Mouse (Mus musculus) granulocyte monocyte progenitor cell, adult 5-6 weeks (primary cell): Measurements from ENCODE around the gene Olfr829. TPM values are rescaled to one million over a fixed set of nuclear protein-coding genes. Genes with fewer than 3 reads are reported as not detected.
"Not testable (repeated sequence)": the region's sequence is repeated elsewhere in the genome, so short reads cannot be mapped to it uniquely, and the experiment has no call there.

Source experiments
- ATAC-seq: replicated peaks from 2 replicates; pipeline ENCODE4 v1.8.0; 2016; ENCODE audit warnings: mild to moderate bottlenecking, moderate TSS enrichment, inconsistent platforms; ENCODE audit not compliant: poor library complexity, severe bottlenecking
- total RNA-seq, 2 experiments: library from RNA; stranded (forward) in 1 of 2; stranded (reverse) in 1 of 2; fragments of 200-712, 200-1000 nt in 1 of 2; fragments of >200 nt in 1 of 2; fragmentation: Nextera tagmentation in 1 of 2; gene quantifications; 2 replicates each; pipeline ENCODE4 v1.2.3; 2014 to 2017

Olfr829 gene
- total RNA-seq (2014; fragmentation: Nextera tagmentation) (not detected in 2 replicates), total RNA-seq (2017) (not detected in 2 replicates)

DNA sequence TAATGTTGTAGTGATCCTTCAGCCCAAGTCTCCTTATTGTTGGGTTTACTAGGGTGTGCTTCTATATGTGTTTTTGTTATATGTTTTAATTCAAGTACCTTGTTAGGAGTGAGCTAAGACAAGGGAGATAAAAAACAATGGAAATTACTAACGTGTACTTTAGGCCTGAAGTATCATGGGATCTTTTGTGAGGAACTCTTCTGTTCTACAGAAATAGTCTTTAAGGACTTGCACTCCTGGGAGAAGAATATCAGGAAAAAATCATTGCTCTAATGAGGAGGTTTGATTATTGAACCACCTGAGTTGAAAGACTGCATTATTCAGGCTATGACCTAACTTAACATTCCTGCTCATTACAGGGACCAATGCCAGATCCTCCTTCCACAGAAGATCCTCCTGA is at the start of gene Olfr829:
Gene Olfr829, plus strand, starts transcription at position 301 of the 400 bp plus-strand sequence.
- ATAC-seq: no peak

DNA sequence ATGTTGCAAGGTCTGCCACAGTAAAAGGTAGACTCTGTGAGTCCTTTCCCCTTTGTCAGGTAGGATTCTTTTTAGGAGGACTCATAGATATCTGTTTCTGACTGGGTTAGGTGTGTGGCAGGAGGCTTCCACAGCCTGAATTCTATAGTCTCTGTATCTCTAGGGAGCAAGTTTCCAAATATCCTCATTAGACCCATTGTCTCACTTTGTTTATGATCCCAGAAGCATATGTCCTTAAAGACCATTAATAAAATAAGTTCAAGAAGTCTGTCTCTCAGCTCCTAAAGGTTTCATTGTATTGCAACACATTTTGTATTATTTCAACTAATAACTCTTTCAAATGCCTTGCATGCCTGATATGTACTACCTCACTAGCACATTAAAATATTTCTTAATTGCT is 35.3 kb upstream of the Olfr829 start, which contains the start of gene Olfr828:
Gene Olfr828, minus strand, starts transcription at position 101 of the 400 bp plus-strand sequence.
- ATAC-seq: no peak

GRCm38 (mm10) chr9:18874393-18874792 is 19.7 kb downstream of the Olfr829 start, which contains the start of gene Olfr830:
Olfr830 (plus strand) TSS chr9:18874693.
- no peak for ATAC-seq

- not testable (repeated sequence) for ATAC-seq
Measured at GRCm38 (mm10) chr9:18907699-18908098, 53.0 kb downstream of the Olfr829 start.

Other genes starting within 250 kb of the Olfr829 start
- not detected in 2 replicates for gene Muc16, start 180.4 kb upstream of the Olfr829 start, total RNA-seq (2014; fragmentation: Nextera tagmentation)
- gene Muc16, start 180.4 kb upstream of the Olfr829 start, total RNA-seq (2017): not detected in 2 replicates
- not detected in 2 replicates for gene Olfr24, start 90.9 kb upstream of the Olfr829 start, total RNA-seq (2014; fragmentation: Nextera tagmentation)
- gene Olfr24, start 90.9 kb upstream of the Olfr829 start, total RNA-seq (2017): not detected in 2 replicates
- gene Olfr828, start 35.4 kb upstream of the Olfr829 start, total RNA-seq (2014; fragmentation: Nextera tagmentation): not detected in 2 replicates
- gene Olfr828, start 35.4 kb upstream of the Olfr829 start, total RNA-seq (2017): not detected in 2 replicates
- not detected in 2 replicates for gene Olfr830, start 19.8 kb downstream of the Olfr829 start, total RNA-seq (2014; fragmentation: Nextera tagmentation)
- not detected in 2 replicates for gene Olfr830, start 19.8 kb downstream of the Olfr829 start, total RNA-seq (2017)
- not detected in 2 replicates for gene Olfr832, start 82.2 kb downstream of the Olfr829 start, total RNA-seq (2014; fragmentation: Nextera tagmentation)
- gene Olfr832, start 82.2 kb downstream of the Olfr829 start, total RNA-seq (2017): not detected in 2 replicates
- not detected in 2 replicates for gene Olfr834, start 133.1 kb downstream of the Olfr829 start, total RNA-seq (2014; fragmentation: Nextera tagmentation)
- not detected in 2 replicates for gene Olfr834, start 133.1 kb downstream of the Olfr829 start, total RNA-seq (2017)
- gene Olfr835, start 177.8 kb downstream of the Olfr829 start, total RNA-seq (2014; fragmentation: Nextera tagmentation): not detected in 2 replicates
- not detected in 2 replicates for gene Olfr835, start 177.8 kb downstream of the Olfr829 start, total RNA-seq (2017)